Mouse (Mus musculus) forebrain, embryonic 15.5 days (tissue): ENCODE data around the gene Pgm2. TPM values are rescaled to one million over a fixed set of nuclear protein-coding genes. Genes with fewer than 3 reads are reported as not detected.

Experiments used
- ATAC-seq: fragments of 200-750 bp; cut with Nextera tagmentation; replicated peaks from 2 replicates; pipeline ENCODE4 v1.8.0; 2017; ENCODE audit warnings: mild to moderate bottlenecking, moderate TSS enrichment, moderate library complexity
- H3K27ac ChIP-seq: fragments of 300-500 bp; sonication (generic); replicated peaks from 2 replicates; pipeline ENCODE4 v1.5.1; 2015; ENCODE audit warnings: mild to moderate bottlenecking, inconsistent platforms
- H3K27me3 ChIP-seq: fragments of 300-500 bp; sonication (generic); 2 replicates; pipeline ENCODE4 v1.6.1; 2015; ENCODE audit warnings: inconsistent platforms
- H3K36me3 ChIP-seq: fragments of 300-500 bp; sonication (generic); 2 replicates; pipeline ENCODE4 v1.6.1; 2015; ENCODE audit warnings: mild to moderate bottlenecking, inconsistent platforms
- H3K4me1 ChIP-seq: fragments of 300-500 bp; sonication (generic); 2 replicates; pipeline ENCODE4 v1.6.1; 2015; ENCODE audit warnings: inconsistent platforms
- H3K4me2 ChIP-seq: fragments of 300-500 bp; sonication (generic); replicated peaks from 2 replicates; pipeline ENCODE4 v1.6.1; 2015; ENCODE audit warnings: mild to moderate bottlenecking, inconsistent platforms
- H3K4me3 ChIP-seq: fragments of 300-500 bp; sonication (generic); 2 replicates; pipeline ENCODE4 v1.5.1; 2015; ENCODE audit warnings: mild to moderate bottlenecking, inconsistent platforms
- H3K9ac ChIP-seq: fragments of 300-500 bp; sonication (generic); replicated peaks from 2 replicates; pipeline ENCODE4 v1.6.1; 2015; ENCODE audit warnings: mild to moderate bottlenecking, inconsistent platforms
- H3K9me3 ChIP-seq: fragments of 300-500 bp; sonication (generic); 2 replicates; pipeline ENCODE4 v1.6.1; 2016; ENCODE audit warnings: inconsistent platforms
- WGBS: fragments of 180-500 bp; shearing (Covaris S2); methylation state at CpG from one replicate; pipeline ENCODE4 v1.1.7; 2015; ENCODE audit warnings: mixed read lengths; 5-methylcytosine and 5-hydroxymethylcytosine counted together
- polyA plus RNA-seq: library from polyadenylated mRNA; unstranded; fragments of >200 nt; fragmentation: Nextera tagmentation; extraction: Ambion mirVana; gene quantifications from 2 replicates; pipeline ENCODE4 v1.2.1, GENCODE M21; 2015

Pgm2 gene
- polyA plus RNA-seq, 1 experiment from 2014 or later = 27.7 TPM

- Histone ChIP-seq H3K27me3 (no peaks in the 10 kb centered on the region), H3K4me3 (no peak overlapping the region), H3K9ac (no peak overlapping the region), H3K4me1 (peaks cover 6% of the 10 kb centered on the region; the same call in 1 of the 2 replicates), H3K9me3 (no peaks in the 10 kb centered on the region), H3K27ac (0 out of 2 replicates have a peak overlapping the region, but pooled peaks have one; percentile 5), H3K36me3 (no peaks in the 10 kb centered on the region), H3K4me2 (no peak overlapping the region)
- 51% methylated on average over 7 of the region's 7 CpGs for WGBS
- ATAC-seq = peak; percentile 57
Measured at GRCm38 (mm10) chr5:64078740-64079461, 13.8 kb upstream of the Pgm2 start.

GRCm38 (mm10) chr5:64079462-64079817 lies 13.3 kb upstream of the Pgm2 start:
- Histone ChIP-seq H3K4me3 (no peak overlapping the region), H3K9me3 (no peaks in the 10 kb centered on the region), H3K4me2 (no peak overlapping the region), H3K4me1 (peaks cover 6% of the 10 kb centered on the region; the same call in 1 of the 2 replicates), H3K36me3 (no peaks in the 10 kb centered on the region), H3K27me3 (no peaks in the 10 kb centered on the region), H3K9ac (no peak overlapping the region), H3K27ac (0 out of 2 replicates have a peak overlapping the region, but pooled peaks have one; percentile 5)
- WGBS = 61% methylated on average over 4 of the region's 4 CpGs
- peak; percentile 32; the same call in 1 of the 2 replicates for ATAC-seq

- H3K27me3 ChIP-seq = no peaks in the 10 kb centered on the region
- no peaks in the 10 kb centered on the region for H3K9me3 ChIP-seq
- no peak overlapping the region for H3K4me3 ChIP-seq
- no peak for ATAC-seq
- WGBS = 80% methylated on average over 15 of the region's 15 CpGs
- peaks cover 3% of the 10 kb centered on the region; the same call in 1 of the 2 replicates for H3K4me1 ChIP-seq
- no peak overlapping the region for H3K27ac ChIP-seq
- H3K36me3 ChIP-seq = no peaks in the 10 kb centered on the region
- H3K9ac ChIP-seq = no peak overlapping the region
- H3K4me2 ChIP-seq = no peak overlapping the region
Measured at GRCm38 (mm10) chr5:64083447-64084359, 9.0 kb upstream of the Pgm2 start.

GRCm38 (mm10) chr5:64085405-64085804 lies 7.3 kb upstream of the Pgm2 start:
- ATAC-seq = no peak
- H3K4me3 ChIP-seq = no peak overlapping the region
- H3K27ac ChIP-seq = no peak overlapping the region
- WGBS = 95% methylated on average over 9 of the region's 9 CpGs
- no peaks in the 10 kb centered on the region for H3K36me3 ChIP-seq
- H3K9ac ChIP-seq = no peak overlapping the region
- no peaks in the 10 kb centered on the region for H3K4me1 ChIP-seq
- no peaks in the 10 kb centered on the region for H3K27me3 ChIP-seq
- H3K4me2 ChIP-seq = no peak overlapping the region
- no peaks in the 10 kb centered on the region for H3K9me3 ChIP-seq

GRCm38 (mm10) chr5:64088740-64089139 lies 4.0 kb upstream of the Pgm2 start:
- no peak for ATAC-seq
- no peak overlapping the region for H3K4me3 ChIP-seq
- no peaks in the 10 kb centered on the region for H3K36me3 ChIP-seq
- peaks cover 5% of the 10 kb centered on the region for H3K4me1 ChIP-seq
- no peak overlapping the region for H3K27ac ChIP-seq
- no peaks in the 10 kb centered on the region for H3K27me3 ChIP-seq
- WGBS = 84% methylated on average over 9 of the region's 9 CpGs
- H3K9ac ChIP-seq = no peak overlapping the region
- no peak overlapping the region for H3K4me2 ChIP-seq
- no peaks in the 10 kb centered on the region for H3K9me3 ChIP-seq

GRCm38 (mm10) chr5:64093349-64093871 lies 660 bp downstream of the Pgm2 start:
- no peak for ATAC-seq
- 3% methylated on average over 15 of the region's 15 CpGs for WGBS
- Histone ChIP-seq H3K4me2 (peak overlapping the region; percentile 62), H3K4me3 (peak overlapping the region; percentile 65), H3K4me1 (peaks cover 17% of the 10 kb centered on the region), H3K9ac (peak overlapping the region; percentile 74), H3K27ac (peak overlapping the region; percentile 65), H3K36me3 (peaks cover 12% of the 10 kb centered on the region; the same call in 1 of the 2 replicates), H3K9me3 (no peaks in the 10 kb centered on the region), H3K27me3 (no peaks in the 10 kb centered on the region)

- Histone ChIP-seq H3K4me2 (no peak overlapping the region), H3K36me3 (peaks cover 18% of the 10 kb centered on the region; the same call in 1 of the 2 replicates), H3K9me3 (no peaks in the 10 kb centered on the region), H3K9ac (no peak overlapping the region), H3K4me3 (no peak overlapping the region), H3K27me3 (no peaks in the 10 kb centered on the region), H3K4me1 (peaks cover 17% of the 10 kb centered on the region), H3K27ac (no peak overlapping the region)
- 85% methylated on average over 5 of the region's 5 CpGs for WGBS
- ATAC-seq = no peak
Measured at GRCm38 (mm10) chr5:64095342-64095993, 2.7 kb downstream of the Pgm2 start.

- no peak overlapping the region for H3K9ac ChIP-seq
- no peaks in the 10 kb centered on the region for H3K27me3 ChIP-seq
- WGBS = 86% methylated on average over 9 of the region's 9 CpGs
- H3K9me3 ChIP-seq = no peaks in the 10 kb centered on the region
- no peak overlapping the region for H3K4me2 ChIP-seq
- no peak overlapping the region for H3K27ac ChIP-seq
- no peak overlapping the region for H3K4me3 ChIP-seq
- no peak for ATAC-seq
- H3K36me3 ChIP-seq = peaks cover 50% of the 10 kb centered on the region
- H3K4me1 ChIP-seq = no peaks in the 10 kb centered on the region
Measured at GRCm38 (mm10) chr5:64101993-64102716, 9.4 kb downstream of the Pgm2 start.

- no peak overlapping the region for H3K9ac ChIP-seq
- no peak overlapping the region for H3K4me3 ChIP-seq
- H3K4me2 ChIP-seq = no peak overlapping the region
- H3K27ac ChIP-seq = no peak overlapping the region
- H3K9me3 ChIP-seq = no peaks in the 10 kb centered on the region
- H3K27me3 ChIP-seq = no peaks in the 10 kb centered on the region
- ATAC-seq = no peak
- H3K36me3 ChIP-seq = peaks cover 50% of the 10 kb centered on the region
- WGBS = 76% methylated on average over 7 of the region's 7 CpGs
- no peaks in the 10 kb centered on the region for H3K4me1 ChIP-seq
Measured at GRCm38 (mm10) chr5:64102717-64103075, 9.9 kb downstream of the Pgm2 start.

GRCm38 (mm10) chr5:64107596-64108289 lies 15.0 kb downstream of the Pgm2 start:
- Histone ChIP-seq H3K27me3 (no peaks in the 10 kb centered on the region), H3K27ac (no peak overlapping the region), H3K9ac (no peak overlapping the region), H3K4me3 (no peak overlapping the region), H3K36me3 (peaks cover 61% of the 10 kb centered on the region), H3K4me1 (no peaks in the 10 kb centered on the region), H3K9me3 (no peaks in the 10 kb centered on the region), H3K4me2 (no peak overlapping the region)
- no peak for ATAC-seq
- WGBS = 87% methylated on average over 11 of the region's 11 CpGs

- Histone ChIP-seq H3K9ac (no peak overlapping the region), H3K4me1 (no peaks in the 10 kb centered on the region), H3K9me3 (no peaks in the 10 kb centered on the region), H3K27me3 (no peaks in the 10 kb centered on the region), H3K4me2 (no peak overlapping the region), H3K27ac (no peak overlapping the region), H3K4me3 (no peak overlapping the region), H3K36me3 (peaks cover 63% of the 10 kb centered on the region)
- whole genome bisulfite sequencing = 52% methylated on average over 3 of the region's 3 CpGs
- ATAC-seq = no peak; the same call in 1 of the 2 replicates
Measured at GRCm38 (mm10) chr5:64109217-64109616, 16.5 kb downstream of the Pgm2 start.
